Mouse (Mus musculus) MEL (cell line): ENCODE measurements around the gene Coro2b. TPM values are rescaled to one million over a fixed set of nuclear protein-coding genes. Genes with fewer than 3 reads are reported as not detected.

Experiments used
- DNase-seq: peaks from one replicate; pipeline ENCODE4 v3.0.0; 2011; ENCODE audit warnings: low read depth, low spot score
- H3K27ac ChIP-seq: 2 replicates; pipeline ENCODE4 v1.5.1; 2012; ENCODE audit warnings: low read depth, mild to moderate bottlenecking, control low read depth, low read length, moderate library complexity; ENCODE audit not compliant: control insufficient read depth
- H3K27me3 ChIP-seq, 2 experiments: fragments of 150-350 bp in 1 of 2; sonication (generic) in 1 of 2; 2 replicates each; pipeline ENCODE4 v1.6.1; 2012; ENCODE audit warnings: low read length in 2 of 2, mild to moderate bottlenecking in 2 of 2, improper control_type of control experiment in 1 of 2, moderate library complexity in 1 of 2; ENCODE audit not compliant: insufficient read depth in 2 of 2, control insufficient read depth in 1 of 2
- H3K36me3 ChIP-seq, 2 experiments: 2 replicates each; pipeline ENCODE4 v1.6.1; 2012 to 2014; ENCODE audit warnings: low read length in 2 of 2, improper control_type of control experiment in 1 of 2, inconsistent platforms in 1 of 2, mild to moderate bottlenecking in 1 of 2; ENCODE audit not compliant: insufficient read depth in 2 of 2, control insufficient read depth in 1 of 2
- H3K4me1 ChIP-seq, 2 experiments: fragments of 150-350 bp in 1 of 2; sonication (generic) in 1 of 2; 2 replicates each; pipeline ENCODE4 v1.6.1; 2012; ENCODE audit warnings: low read length in 2 of 2, improper control_type of control experiment in 1 of 2, mild to moderate bottlenecking in 1 of 2; ENCODE audit not compliant: insufficient read depth in 2 of 2, control insufficient read depth in 1 of 2
- H3K4me3 ChIP-seq, 2 experiments: fragments of 150-350 bp in 1 of 2; sonication (generic) in 1 of 2; 2 replicates each; pipeline ENCODE4 v1.5.1; 2012; ENCODE audit warnings: low read depth in 2 of 2, low read length in 2 of 2, mild to moderate bottlenecking in 2 of 2, moderate library complexity in 2 of 2, control low read depth in 1 of 2, improper control_type of control experiment in 1 of 2; ENCODE audit not compliant: control insufficient read depth in 1 of 2, insufficient read depth in 1 of 2
- H3K79me2 ChIP-seq: 2 replicates; pipeline ENCODE4 v1.6.1; 2012; ENCODE audit warnings: mild to moderate bottlenecking, low read length, moderate library complexity; ENCODE audit not compliant: control insufficient read depth, poor library complexity, insufficient read depth
- H3K9ac ChIP-seq: 2 replicates; pipeline ENCODE4 v1.6.1; 2012; ENCODE audit warnings: low read depth, mild to moderate bottlenecking, control low read depth, low read length, moderate library complexity; ENCODE audit not compliant: control insufficient read depth, poor library complexity, severe bottlenecking
- H3K9me3 ChIP-seq: fragments of 150-350 bp; sonication (generic); replicated peaks from 2 replicates; pipeline ENCODE4 v1.6.1; 2012; ENCODE audit warnings: mild to moderate bottlenecking, low read length, improper control_type of control experiment, moderate library complexity; ENCODE audit not compliant: insufficient read depth
- CHD2 ChIP-seq: IDR thresholded peaks from 2 replicates; pipeline ENCODE4 v1.6.1; 2011; ENCODE audit warnings: low read length, improper control_type of control experiment
- E2F4 ChIP-seq: IDR thresholded peaks from 2 replicates; pipeline ENCODE4 v1.6.1; 2011; ENCODE audit warnings: low read depth, low read length, improper control_type of control experiment, borderline replicate concordance
- ETS1 ChIP-seq: IDR thresholded peaks from 2 replicates; pipeline ENCODE4 v1.6.1; 2012; ENCODE audit warnings: low read depth, mild to moderate bottlenecking, inconsistent platforms, low read length, improper control_type of control experiment, moderate library complexity
- HCFC1 ChIP-seq: IDR thresholded peaks from 2 replicates; pipeline ENCODE4 v1.6.1; 2012; ENCODE audit warnings: low read depth, mild to moderate bottlenecking, inconsistent platforms, low read length, improper control_type of control experiment, moderate library complexity
- JUND ChIP-seq: IDR thresholded peaks from 2 replicates; pipeline ENCODE4 v1.6.1; 2011; ENCODE audit warnings: low read depth, mild to moderate bottlenecking, improper control_type of control experiment, low read length
- KAT2A ChIP-seq: conservative IDR thresholded peaks from 2 replicates; pipeline ENCODE4 v1.6.1; 2012; ENCODE audit warnings: low read depth, low read length, improper control_type of control experiment, inconsistent platforms
- MAFK ChIP-seq: IDR thresholded peaks from 2 replicates; pipeline ENCODE4 v1.6.1; 2011; ENCODE audit warnings: low read depth, mild to moderate bottlenecking, low read length, improper control_type of control experiment, borderline replicate concordance
- MAZ ChIP-seq: IDR thresholded peaks from 2 replicates; pipeline ENCODE4 v1.6.1; 2012; ENCODE audit warnings: low read depth, mild to moderate bottlenecking, inconsistent platforms, low read length, improper control_type of control experiment
- MYC ChIP-seq: IDR thresholded peaks from 2 replicates; pipeline ENCODE4 v1.6.1; 2011; ENCODE audit warnings: low read depth, mild to moderate bottlenecking, low read length, improper control_type of control experiment, moderate library complexity
- NELFE ChIP-seq: IDR thresholded peaks from 2 replicates; pipeline ENCODE4 v1.6.1; 2011; ENCODE audit warnings: low read depth, low read length, improper control_type of control experiment
- POLR2A ChIP-seq, 2 experiments: IDR thresholded peaks; 2 replicates each; pipeline ENCODE4 v1.6.1; 2011 to 2012; ENCODE audit warnings: low read length in 2 of 2, mild to moderate bottlenecking in 2 of 2, control low read depth in 1 of 2, improper control_type of control experiment in 1 of 2, low read depth in 1 of 2, moderate library complexity in 1 of 2; ENCODE audit not compliant: control insufficient read depth in 1 of 2, insufficient read depth in 1 of 2, poor library complexity in 1 of 2
- POLR2AphosphoS2 ChIP-seq: IDR thresholded peaks from 2 replicates; pipeline ENCODE4 v1.6.1; 2011; ENCODE audit warnings: low read length, improper control_type of control experiment
- POLR2AphosphoS5 ChIP-seq: IDR thresholded peaks from 2 replicates; pipeline ENCODE4 v1.6.1; 2012; ENCODE audit warnings: low read depth, borderline replicate concordance, mild to moderate bottlenecking, inconsistent platforms, low read length, moderate library complexity, mixed read lengths
- RCOR1 ChIP-seq: IDR thresholded peaks from 2 replicates; pipeline ENCODE4 v1.6.1; 2012; ENCODE audit warnings: low read depth, mild to moderate bottlenecking, inconsistent platforms, low read length, improper control_type of control experiment
- SIN3A ChIP-seq: IDR thresholded peaks from 2 replicates; pipeline ENCODE4 v1.6.1; 2012; ENCODE audit warnings: low read length, improper control_type of control experiment, inconsistent platforms
- SMC3 ChIP-seq: IDR thresholded peaks from 2 replicates; pipeline ENCODE4 v1.6.1; 2011; ENCODE audit warnings: low read depth, low read length, improper control_type of control experiment
- TAL1 ChIP-seq: IDR thresholded peaks from 2 replicates; pipeline ENCODE4 v1.6.1; 2012; ENCODE audit warnings: mild to moderate bottlenecking, inconsistent platforms, low read length, moderate library complexity, mixed read lengths
- TBP ChIP-seq: IDR thresholded peaks from 2 replicates; pipeline ENCODE4 v1.8.0; 2011; ENCODE audit warnings: low read depth, low read length, improper control_type of control experiment
- UBTF ChIP-seq: IDR thresholded peaks from 2 replicates; pipeline ENCODE4 v1.6.1; 2012; ENCODE audit warnings: low read depth, mild to moderate bottlenecking, inconsistent platforms, low read length, improper control_type of control experiment, moderate library complexity, borderline replicate concordance; ENCODE audit not compliant: insufficient read depth
- ZC3H11A ChIP-seq: IDR thresholded peaks from 2 replicates; pipeline ENCODE4 v1.6.1; 2012; ENCODE audit warnings: low read depth, mild to moderate bottlenecking, inconsistent platforms, low read length, improper control_type of control experiment
- ZKSCAN1 ChIP-seq: IDR thresholded peaks from 2 replicates; pipeline ENCODE4 v1.6.1; 2012; ENCODE audit warnings: low read depth, mild to moderate bottlenecking, inconsistent platforms, low read length, improper control_type of control experiment, moderate library complexity
- ZMIZ1 ChIP-seq: IDR thresholded peaks from 2 replicates; pipeline ENCODE4 v1.6.1; 2012; ENCODE audit warnings: low read depth, mild to moderate bottlenecking, inconsistent platforms, low read length, improper control_type of control experiment, moderate library complexity
- polyA plus RNA-seq, 2 experiments: library from polyadenylated mRNA; stranded (reverse) in 1 of 2; unstranded in 1 of 2; fragments of >175 nt in 1 of 2; fragments of >200 nt in 1 of 2; gene quantifications; 2 replicates each; pipeline versions ENCODE4 v1.2.1 to v1.2.4; 2012; ENCODE audit warnings: low replicate concordance in 2 of 2, low read depth in 1 of 2; ENCODE audit not compliant: insufficient read length in 2 of 2, insufficient read depth in 1 of 2, missing spikeins in 1 of 2
- total RNA-seq: library from RNA; depleted of rRNA; stranded (reverse); fragments of 300-350 nt; gene quantifications from 2 replicates; pipeline ENCODE4 v1.2.3, GENCODE M21; 2012

Coro2b gene
- total and polyA plus RNA-seq, 3 experiments = not detected

GRCm38 (mm10) chr9:62502361-62502760 is 34.5 kb downstream of the Coro2b start:
- Histone ChIP-seq H3K4me3 (no peak overlapping the region), H3K27me3 (no peaks in the 10 kb centered on the region; a peak in 1 of 4 replicates), H3K79me2 (no peaks in the 10 kb centered on the region)
- no peak for TF ChIP-seq JUND
- no peak for TF ChIP-seq NELFE
- no peak for TF ChIP-seq ZC3H11A
- TF ChIP-seq SIN3A = no peak
- TF ChIP-seq, all 39 proteins: peak for 0
- Histone ChIP-seq H3K9me3 (no peaks in the 10 kb centered on the region), H3K9ac (no peak overlapping the region), H3K36me3 (no peaks in the 10 kb centered on the region; a peak in 1 of 4 replicates), H3K27ac (no peak overlapping the region), H3K4me1 (peaks cover 0 to 6% of the 10 kb centered on the region in 2 experiments; a peak in 2 of 4 replicates)
- DNase-seq = no peak

GRCm38 (mm10) chr9:62501566-62501965 is 35.3 kb downstream of the Coro2b start:
- TF ChIP-seq KAT2A = no peak
- TF ChIP-seq RCOR1 = no peak
- no peak for TF ChIP-seq SMC3
- TF ChIP-seq ETS1 = no peak
- no peak for TF ChIP-seq HCFC1
- TF ChIP-seq TBP = no peak
- no peak for TF ChIP-seq CHD2
- no peak for TF ChIP-seq UBTF
- TF ChIP-seq MYC = no peak
- TF ChIP-seq MAZ = no peak
- no peak for TF ChIP-seq MAFK
- TF ChIP-seq E2F4 = no peak
- no peak for TF ChIP-seq ZMIZ1
- TF ChIP-seq TAL1 = no peak
- no peak for TF ChIP-seq POLR2AphosphoS2
- no peak for TF ChIP-seq ZKSCAN1
- TF ChIP-seq POLR2AphosphoS5 = no peak
- TF ChIP-seq POLR2A (IDR thresholded peaks at IDR 0.05; ENCODE audit: control insufficient read depth in 1 of 2, insufficient read depth in 1 of 2, low read depth in 1 of 2, low read length in 2 of 2, poor library complexity in 1 of 2) = no peak
- no peak for TF ChIP-seq NELFE
- H3K9me3 ChIP-seq = no peaks in the 10 kb centered on the region
- H3K79me2 ChIP-seq = no peaks in the 10 kb centered on the region
- DNase-seq = no peak
- H3K27ac ChIP-seq = no peak overlapping the region
- no peak overlapping the region for H3K9ac ChIP-seq
- H3K36me3 ChIP-seq = no peaks in the 10 kb centered on the region; a peak in 1 of 4 replicates
- H3K4me3 ChIP-seq = no peak overlapping the region
- peaks cover 0 to 6% of the 10 kb centered on the region in 2 experiments; a peak in 2 of 4 replicates for H3K4me1 ChIP-seq
- no peaks in the 10 kb centered on the region for H3K27me3 ChIP-seq
